Mouse (Mus musculus) MEL (cell line): ENCODE measurements around the gene Acot7. TPM values are rescaled to one million over a fixed set of nuclear protein-coding genes. Genes with fewer than 3 reads are reported as not detected.

Source experiments
- DNase-seq: peaks from one replicate; pipeline ENCODE4 v3.0.0; 2011; ENCODE audit warnings: low read depth, low spot score
- H3K27ac ChIP-seq: 2 replicates; pipeline ENCODE4 v1.5.1; 2012; ENCODE audit warnings: low read depth, mild to moderate bottlenecking, control low read depth, low read length, moderate library complexity; ENCODE audit not compliant: control insufficient read depth
- H3K27me3 ChIP-seq, 2 experiments: fragments of 150-350 bp in 1 of 2; sonication (generic) in 1 of 2; 2 replicates each; pipeline ENCODE4 v1.6.1; 2012; ENCODE audit warnings: low read length in 2 of 2, mild to moderate bottlenecking in 2 of 2, improper control_type of control experiment in 1 of 2, moderate library complexity in 1 of 2; ENCODE audit not compliant: insufficient read depth in 2 of 2, control insufficient read depth in 1 of 2
- H3K36me3 ChIP-seq, 2 experiments: 2 replicates each; pipeline ENCODE4 v1.6.1; 2012 to 2014; ENCODE audit warnings: low read length in 2 of 2, improper control_type of control experiment in 1 of 2, inconsistent platforms in 1 of 2, mild to moderate bottlenecking in 1 of 2; ENCODE audit not compliant: insufficient read depth in 2 of 2, control insufficient read depth in 1 of 2
- H3K4me1 ChIP-seq, 2 experiments: fragments of 150-350 bp in 1 of 2; sonication (generic) in 1 of 2; 2 replicates each; pipeline ENCODE4 v1.6.1; 2012; ENCODE audit warnings: low read length in 2 of 2, improper control_type of control experiment in 1 of 2, mild to moderate bottlenecking in 1 of 2; ENCODE audit not compliant: insufficient read depth in 2 of 2, control insufficient read depth in 1 of 2
- H3K4me3 ChIP-seq, 2 experiments: fragments of 150-350 bp in 1 of 2; sonication (generic) in 1 of 2; 2 replicates each; pipeline ENCODE4 v1.5.1; 2012; ENCODE audit warnings: low read depth in 2 of 2, low read length in 2 of 2, mild to moderate bottlenecking in 2 of 2, moderate library complexity in 2 of 2, control low read depth in 1 of 2, improper control_type of control experiment in 1 of 2; ENCODE audit not compliant: control insufficient read depth in 1 of 2, insufficient read depth in 1 of 2
- H3K79me2 ChIP-seq: 2 replicates; pipeline ENCODE4 v1.6.1; 2012; ENCODE audit warnings: mild to moderate bottlenecking, low read length, moderate library complexity; ENCODE audit not compliant: control insufficient read depth, poor library complexity, insufficient read depth
- H3K9ac ChIP-seq: 2 replicates; pipeline ENCODE4 v1.6.1; 2012; ENCODE audit warnings: low read depth, mild to moderate bottlenecking, control low read depth, low read length, moderate library complexity; ENCODE audit not compliant: control insufficient read depth, poor library complexity, severe bottlenecking
- H3K9me3 ChIP-seq: fragments of 150-350 bp; sonication (generic); replicated peaks from 2 replicates; pipeline ENCODE4 v1.6.1; 2012; ENCODE audit warnings: mild to moderate bottlenecking, low read length, improper control_type of control experiment, moderate library complexity; ENCODE audit not compliant: insufficient read depth
- BHLHE40 ChIP-seq: IDR thresholded peaks from 2 replicates; pipeline ENCODE4 v1.6.1; 2012; ENCODE audit warnings: low read depth, mild to moderate bottlenecking, inconsistent platforms, low read length, improper control_type of control experiment, borderline replicate concordance
- CHD1 ChIP-seq: IDR thresholded peaks from 2 replicates; pipeline ENCODE4 v1.6.1; 2012; ENCODE audit warnings: low read depth, mild to moderate bottlenecking, inconsistent platforms, low read length, improper control_type of control experiment
- CHD2 ChIP-seq: IDR thresholded peaks from 2 replicates; pipeline ENCODE4 v1.6.1; 2011; ENCODE audit warnings: low read length, improper control_type of control experiment
- CTCF ChIP-seq, 3 experiments: IDR thresholded peaks in 2 of 3; conservative IDR thresholded peaks in 1 of 3; 2 replicates each; pipeline ENCODE4 v1.5.1; 2011 to 2012; ENCODE audit warnings: low read length in 3 of 3, low read depth in 2 of 3, mild to moderate bottlenecking in 2 of 3, improper control_type of control experiment in 1 of 3, inconsistent platforms in 1 of 3, mixed read lengths in 1 of 3, moderate library complexity in 1 of 3; ENCODE audit not compliant: control insufficient read depth in 1 of 3, insufficient read depth in 1 of 3, poor library complexity in 1 of 3, severe bottlenecking in 1 of 3
- E2F4 ChIP-seq: IDR thresholded peaks from 2 replicates; pipeline ENCODE4 v1.6.1; 2011; ENCODE audit warnings: low read depth, low read length, improper control_type of control experiment, borderline replicate concordance
- ELF1 ChIP-seq: IDR thresholded peaks from 2 replicates; pipeline ENCODE4 v1.6.1; 2014; ENCODE audit warnings: low read depth, mild to moderate bottlenecking, inconsistent platforms, low read length, improper control_type of control experiment, moderate library complexity
- EP300 ChIP-seq, 2 experiments: IDR thresholded peaks; 2 replicates each; pipeline ENCODE4 v1.6.1; 2011; ENCODE audit warnings: improper control_type of control experiment in 2 of 2, low read length in 2 of 2, low read depth in 1 of 2, mild to moderate bottlenecking in 1 of 2
- ETS1 ChIP-seq: IDR thresholded peaks from 2 replicates; pipeline ENCODE4 v1.6.1; 2012; ENCODE audit warnings: low read depth, mild to moderate bottlenecking, inconsistent platforms, low read length, improper control_type of control experiment, moderate library complexity
- GABPA ChIP-seq: IDR thresholded peaks from 2 replicates; pipeline ENCODE4 v1.6.1; 2012; ENCODE audit warnings: low read depth, mild to moderate bottlenecking, inconsistent platforms, low read length, improper control_type of control experiment, moderate library complexity
- GATA1 ChIP-seq: IDR thresholded peaks from 2 replicates; pipeline ENCODE4 v1.6.1; 2011; ENCODE audit warnings: low read depth, low read length, improper control_type of control experiment
- HCFC1 ChIP-seq: IDR thresholded peaks from 2 replicates; pipeline ENCODE4 v1.6.1; 2012; ENCODE audit warnings: low read depth, mild to moderate bottlenecking, inconsistent platforms, low read length, improper control_type of control experiment, moderate library complexity
- JUND ChIP-seq: IDR thresholded peaks from 2 replicates; pipeline ENCODE4 v1.6.1; 2011; ENCODE audit warnings: low read depth, mild to moderate bottlenecking, improper control_type of control experiment, low read length
- KAT2A ChIP-seq: conservative IDR thresholded peaks from 2 replicates; pipeline ENCODE4 v1.6.1; 2012; ENCODE audit warnings: low read depth, low read length, improper control_type of control experiment, inconsistent platforms
- MAFK ChIP-seq: IDR thresholded peaks from 2 replicates; pipeline ENCODE4 v1.6.1; 2011; ENCODE audit warnings: low read depth, mild to moderate bottlenecking, low read length, improper control_type of control experiment, borderline replicate concordance
- MAX ChIP-seq: IDR thresholded peaks from 2 replicates; pipeline ENCODE4 v1.6.1; 2011; ENCODE audit warnings: low read length, improper control_type of control experiment
- MAZ ChIP-seq: IDR thresholded peaks from 2 replicates; pipeline ENCODE4 v1.6.1; 2012; ENCODE audit warnings: low read depth, mild to moderate bottlenecking, inconsistent platforms, low read length, improper control_type of control experiment
- MEF2A ChIP-seq: IDR thresholded peaks from 2 replicates; pipeline ENCODE4 v1.6.1; 2014; ENCODE audit warnings: low read depth, mild to moderate bottlenecking, inconsistent platforms, low read length, improper control_type of control experiment; ENCODE audit not compliant: poor library complexity, insufficient replicate concordance, severe bottlenecking; ENCODE audit errors: extremely low read depth
- MXI1 ChIP-seq: IDR thresholded peaks from 2 replicates; pipeline ENCODE4 v1.6.1; 2011; ENCODE audit warnings: mild to moderate bottlenecking, low read depth, low read length, improper control_type of control experiment
- MYB ChIP-seq: IDR thresholded peaks from 2 replicates; pipeline ENCODE4 v1.6.1; 2011; ENCODE audit warnings: mild to moderate bottlenecking, low read depth, low read length, improper control_type of control experiment
- MYC ChIP-seq: IDR thresholded peaks from 2 replicates; pipeline ENCODE4 v1.6.1; 2011; ENCODE audit warnings: low read depth, mild to moderate bottlenecking, low read length, improper control_type of control experiment, moderate library complexity
- NELFE ChIP-seq: IDR thresholded peaks from 2 replicates; pipeline ENCODE4 v1.6.1; 2011; ENCODE audit warnings: low read depth, low read length, improper control_type of control experiment
- NRF1 ChIP-seq: IDR thresholded peaks from 2 replicates; pipeline ENCODE4 v1.6.1; 2014; ENCODE audit warnings: low read depth, mild to moderate bottlenecking, inconsistent platforms, low read length, improper control_type of control experiment, moderate library complexity; ENCODE audit not compliant: poor library complexity, insufficient read depth, severe bottlenecking
- POLR2A ChIP-seq, 2 experiments: IDR thresholded peaks; 2 replicates each; pipeline ENCODE4 v1.6.1; 2011 to 2012; ENCODE audit warnings: low read length in 2 of 2, mild to moderate bottlenecking in 2 of 2, control low read depth in 1 of 2, improper control_type of control experiment in 1 of 2, low read depth in 1 of 2, moderate library complexity in 1 of 2; ENCODE audit not compliant: control insufficient read depth in 1 of 2, insufficient read depth in 1 of 2, poor library complexity in 1 of 2
- POLR2AphosphoS2 ChIP-seq: IDR thresholded peaks from 2 replicates; pipeline ENCODE4 v1.6.1; 2011; ENCODE audit warnings: low read length, improper control_type of control experiment
- POLR2AphosphoS5 ChIP-seq: IDR thresholded peaks from 2 replicates; pipeline ENCODE4 v1.6.1; 2012; ENCODE audit warnings: low read depth, borderline replicate concordance, mild to moderate bottlenecking, inconsistent platforms, low read length, moderate library complexity, mixed read lengths
- RAD21 ChIP-seq: IDR thresholded peaks from 2 replicates; pipeline ENCODE4 v1.6.1; 2011; ENCODE audit warnings: mild to moderate bottlenecking, low read depth, low read length, improper control_type of control experiment
- RCOR1 ChIP-seq: IDR thresholded peaks from 2 replicates; pipeline ENCODE4 v1.6.1; 2012; ENCODE audit warnings: low read depth, mild to moderate bottlenecking, inconsistent platforms, low read length, improper control_type of control experiment
- SIN3A ChIP-seq: IDR thresholded peaks from 2 replicates; pipeline ENCODE4 v1.6.1; 2012; ENCODE audit warnings: low read length, improper control_type of control experiment, inconsistent platforms
- SMC3 ChIP-seq: IDR thresholded peaks from 2 replicates; pipeline ENCODE4 v1.6.1; 2011; ENCODE audit warnings: low read depth, low read length, improper control_type of control experiment
- TAL1 ChIP-seq: IDR thresholded peaks from 2 replicates; pipeline ENCODE4 v1.6.1; 2012; ENCODE audit warnings: mild to moderate bottlenecking, inconsistent platforms, low read length, moderate library complexity, mixed read lengths
- TBP ChIP-seq: IDR thresholded peaks from 2 replicates; pipeline ENCODE4 v1.8.0; 2011; ENCODE audit warnings: low read depth, low read length, improper control_type of control experiment
- TCF12 ChIP-seq: IDR thresholded peaks from 2 replicates; pipeline ENCODE4 v1.6.1; 2014; ENCODE audit warnings: low read depth, mild to moderate bottlenecking, inconsistent platforms, low read length, improper control_type of control experiment, moderate library complexity
- USF1 ChIP-seq: IDR thresholded peaks from 2 replicates; pipeline ENCODE4 v1.6.1; 2014; ENCODE audit warnings: low read depth, mild to moderate bottlenecking, inconsistent platforms, low read length, improper control_type of control experiment, moderate library complexity
- USF2 ChIP-seq, 2 experiments: IDR thresholded peaks; 2 replicates each; pipeline ENCODE4 v1.6.1; 2011 to 2012; ENCODE audit warnings: improper control_type of control experiment in 2 of 2, low read length in 2 of 2, borderline replicate concordance in 1 of 2, inconsistent platforms in 1 of 2, low read depth in 1 of 2, mild to moderate bottlenecking in 1 of 2; ENCODE audit not compliant: insufficient read depth in 1 of 2
- ZC3H11A ChIP-seq: IDR thresholded peaks from 2 replicates; pipeline ENCODE4 v1.6.1; 2012; ENCODE audit warnings: low read depth, mild to moderate bottlenecking, inconsistent platforms, low read length, improper control_type of control experiment
- ZKSCAN1 ChIP-seq: IDR thresholded peaks from 2 replicates; pipeline ENCODE4 v1.6.1; 2012; ENCODE audit warnings: low read depth, mild to moderate bottlenecking, inconsistent platforms, low read length, improper control_type of control experiment, moderate library complexity
- ZMIZ1 ChIP-seq: IDR thresholded peaks from 2 replicates; pipeline ENCODE4 v1.6.1; 2012; ENCODE audit warnings: low read depth, mild to moderate bottlenecking, inconsistent platforms, low read length, improper control_type of control experiment, moderate library complexity
- ZNF384 ChIP-seq: IDR thresholded peaks from 2 replicates; pipeline ENCODE4 v1.6.1; 2012; ENCODE audit warnings: low read depth, mild to moderate bottlenecking, inconsistent platforms, low read length, improper control_type of control experiment
- polyA plus RNA-seq, 2 experiments: library from polyadenylated mRNA; stranded (reverse) in 1 of 2; unstranded in 1 of 2; fragments of >175 nt in 1 of 2; fragments of >200 nt in 1 of 2; gene quantifications; 2 replicates each; pipeline versions ENCODE4 v1.2.1 to v1.2.4; 2012; ENCODE audit warnings: low replicate concordance in 2 of 2, low read depth in 1 of 2; ENCODE audit not compliant: insufficient read length in 2 of 2, insufficient read depth in 1 of 2, missing spikeins in 1 of 2
- total RNA-seq: library from RNA; depleted of rRNA; stranded (reverse); fragments of 300-350 nt; gene quantifications from 2 replicates; pipeline ENCODE4 v1.2.3, GENCODE M21; 2012

Gene Acot7
- total and polyA plus RNA-seq, 3 experiments: 92.7 to 127 TPM; not detected in 1

GRCm38 (mm10) chr4:152197545-152197944, 19.6 kb downstream of the Acot7 start:
- peaks cover 32 to 69% of the 10 kb centered on the region in 2 experiments for H3K4me1 ChIP-seq
- H3K79me2 ChIP-seq: peaks cover 27% of the 10 kb centered on the region
- H3K4me3 ChIP-seq: no peak overlapping the region
- DNase-seq: peak; percentile 61
- no peaks in the 10 kb centered on the region for H3K27me3 ChIP-seq
- H3K9me3 ChIP-seq: no peaks in the 10 kb centered on the region
- peak overlapping the region; percentile 62 for H3K27ac ChIP-seq
- H3K36me3 ChIP-seq: peaks cover 0 to 51% of the 10 kb centered on the region in 2 experiments; a peak in 2 of 4 replicates
- H3K9ac ChIP-seq: no peak overlapping the region
- peak; percentile 37 to 48; a peak in 3 of 4 replicates for TF ChIP-seq EP300 (IDR thresholded peaks at IDR 0.05; ENCODE audit: low read depth in 1 of 2, low read length in 2 of 2)
- no peak for TF ChIP-seq POLR2AphosphoS5
- no peak for TF ChIP-seq MAFK
- no peak for TF ChIP-seq POLR2AphosphoS2
- 0 out of 2 replicates have a peak, but pooled peaks have one; percentile 10 for TF ChIP-seq BHLHE40
- no peak for TF ChIP-seq ZC3H11A
- TF ChIP-seq CTCF (IDR thresholded peaks at IDR 0.05 in 2 of 3, conservative IDR thresholded peaks at IDR 0.05 in 1 of 3; ENCODE audit: control insufficient read depth in 1 of 3, insufficient read depth in 1 of 3, low read depth in 2 of 3, low read length in 3 of 3, poor library complexity in 1 of 3, severe bottlenecking in 1 of 3): no peak
- no peak for TF ChIP-seq CHD2
- no peak; the same call in 1 of the 2 replicates for TF ChIP-seq MAZ
- TF ChIP-seq TCF12: peak; percentile 51; the same call in 1 of the 2 replicates
- TF ChIP-seq GATA1: peak; percentile 76
- TF ChIP-seq SMC3: no peak
- no peak for TF ChIP-seq ZNF384
- TF ChIP-seq MXI1: peak; percentile 38; the same call in 1 of the 2 replicates
- TF ChIP-seq NRF1: no peak
- peak; percentile 60; the same call in 1 of the 2 replicates for TF ChIP-seq SIN3A
- no peak for TF ChIP-seq POLR2A (IDR thresholded peaks at IDR 0.05; ENCODE audit: control insufficient read depth in 1 of 2, insufficient read depth in 1 of 2, low read depth in 1 of 2, low read length in 2 of 2, poor library complexity in 1 of 2)
- no peak for TF ChIP-seq MAX
- no peak for TF ChIP-seq USF1
- no peak for TF ChIP-seq JUND
- TF ChIP-seq MYB: no peak
- TF ChIP-seq KAT2A: no peak
- no peak for TF ChIP-seq E2F4
- no peak for TF ChIP-seq MYC
- TF ChIP-seq ZMIZ1: no peak
- no peak for TF ChIP-seq RCOR1
- no peak for TF ChIP-seq RAD21
- TF ChIP-seq ZKSCAN1: no peak
- TF ChIP-seq TBP: no peak
- TF ChIP-seq MEF2A: no peak
- TF ChIP-seq NELFE: no peak
- no peak for TF ChIP-seq GABPA
- 0 out of 2 replicates have a peak, but pooled peaks have one; percentile 11 for TF ChIP-seq ELF1
- TF ChIP-seq TAL1: no peak
- peak; percentile 73 for TF ChIP-seq ETS1
- TF ChIP-seq CHD1: no peak
- no peak for TF ChIP-seq HCFC1
- no peak for TF ChIP-seq USF2 (IDR thresholded peaks at IDR 0.05; ENCODE audit: borderline replicate concordance in 1 of 2, insufficient read depth in 1 of 2, low read depth in 1 of 2, low read length in 2 of 2)
